Mouse (Mus musculus): Measurements from ENCODE around the gene Mri1. TPM values are rescaled to one million over a fixed set of nuclear protein-coding genes. Genes with fewer than 3 reads are reported as not detected.

The Mri1 gene
- polyA plus RNA-seq, 1 experiment from 2014 or later: 64.2 TPM

MicroRNAs encoded within 50 kb of the gene (microRNA counts, 519-probe panel; counts per million panel counts)
- 4,839 counts per million, percentile 85 among the panel's probes with 10 or more counts for microRNA mmu-miR-23a
- microRNA mmu-miR-27a: 5,945 counts per million, percentile 94 among the panel's probes with 10 or more counts

Small RNA genes within 50 kb of the gene (microRNA-seq; reads per million reads assigned to microRNA genes)
- gene Mir23a (5,023 reads per million, percentile 89 among the genes with 10 or more reads in this experiment), gene Mir24-2 (not detected), gene Mir27a (148 reads per million, percentile 53 among the genes with 10 or more reads in this experiment), gene Mir3074-2 (not detected)

Other genes starting within 250 kb of the Mri1 start
- 0.28 TPM in 1 of 2 replicates, not detected in the other for gene 2210011C24Rik, start 245.2 kb downstream of the Mri1 start, polyA plus RNA-seq (2016; fragmentation: Nextera tagmentation; extraction: Ambion mirVana)
- 9.3 and 11.5 TPM in 2 replicates for gene Palm3, start 235.9 kb downstream of the Mri1 start, polyA plus RNA-seq (2016; fragmentation: Nextera tagmentation; extraction: Ambion mirVana)
- gene Il27ra, start 214.7 kb downstream of the Mri1 start, polyA plus RNA-seq (2016; fragmentation: Nextera tagmentation; extraction: Ambion mirVana): 0.16 and 0.29 TPM in 2 replicates
- gene Rln3, start 212.3 kb downstream of the Mri1 start, polyA plus RNA-seq (2016; fragmentation: Nextera tagmentation; extraction: Ambion mirVana): not detected in 2 replicates
- gene Gm10643, start 192.2 kb downstream of the Mri1 start, polyA plus RNA-seq (2016; fragmentation: Nextera tagmentation; extraction: Ambion mirVana): 1.1 and 1.4 TPM in 2 replicates
- gene Rfx1, start 190.5 kb downstream of the Mri1 start, polyA plus RNA-seq (2016; fragmentation: Nextera tagmentation; extraction: Ambion mirVana): 9.7 TPM in 2 replicates
- 15.9 and 18.0 TPM in 2 replicates for gene Dcaf15, start 152.6 kb downstream of the Mri1 start, polyA plus RNA-seq (2016; fragmentation: Nextera tagmentation; extraction: Ambion mirVana)
- gene Podnl1, start 131.3 kb downstream of the Mri1 start, polyA plus RNA-seq (2016; fragmentation: Nextera tagmentation; extraction: Ambion mirVana): 0.08 and 0.12 TPM in 2 replicates
- 20.4 and 21.0 TPM in 2 replicates for gene Cc2d1a, start 109.4 kb downstream of the Mri1 start, polyA plus RNA-seq (2016; fragmentation: Nextera tagmentation; extraction: Ambion mirVana)
- 1.5 and 1.8 TPM in 2 replicates for gene 4930432K21Rik, start 109.3 kb downstream of the Mri1 start, polyA plus RNA-seq (2016; fragmentation: Nextera tagmentation; extraction: Ambion mirVana)
- 2.4 and 3.5 TPM in 2 replicates for gene Nanos3, start 72.1 kb downstream of the Mri1 start, polyA plus RNA-seq (2016; fragmentation: Nextera tagmentation; extraction: Ambion mirVana)
- gene Zswim4, start 20.3 kb downstream of the Mri1 start, polyA plus RNA-seq (2016; fragmentation: Nextera tagmentation; extraction: Ambion mirVana): 37.2 and 41.7 TPM in 2 replicates
- 409 and 427 TPM in 2 replicates for gene D8Ertd738e, start 7.6 kb downstream of the Mri1 start, polyA plus RNA-seq (2016; fragmentation: Nextera tagmentation; extraction: Ambion mirVana)
- 21.9 and 24.6 TPM in 2 replicates for gene Ccdc130, start 13.1 kb upstream of the Mri1 start, polyA plus RNA-seq (2016; fragmentation: Nextera tagmentation; extraction: Ambion mirVana)
- gene Cacna1a, start 131.1 kb upstream of the Mri1 start, polyA plus RNA-seq (2016; fragmentation: Nextera tagmentation; extraction: Ambion mirVana): 4.4 and 5.5 TPM in 2 replicates

Measured in embryonic facial prominence, embryonic 10.5 days (tissue).